Mouse (Mus musculus): ENCODE results near the gene Zfp655. TPM values are rescaled to one million over a fixed set of nuclear protein-coding genes. Genes with fewer than 3 reads are reported as not detected.
A peak's percentile ranks its signal among the peaks of the same experiment; 100 is the strongest.
"Not testable (repeated sequence)": the region's sequence is repeated elsewhere in the genome, so short reads cannot be mapped to it uniquely, and the experiment has no call there.

The Zfp655 gene
- polyA plus RNA-seq, 1 experiment, result 34.4 TPM

DNA sequence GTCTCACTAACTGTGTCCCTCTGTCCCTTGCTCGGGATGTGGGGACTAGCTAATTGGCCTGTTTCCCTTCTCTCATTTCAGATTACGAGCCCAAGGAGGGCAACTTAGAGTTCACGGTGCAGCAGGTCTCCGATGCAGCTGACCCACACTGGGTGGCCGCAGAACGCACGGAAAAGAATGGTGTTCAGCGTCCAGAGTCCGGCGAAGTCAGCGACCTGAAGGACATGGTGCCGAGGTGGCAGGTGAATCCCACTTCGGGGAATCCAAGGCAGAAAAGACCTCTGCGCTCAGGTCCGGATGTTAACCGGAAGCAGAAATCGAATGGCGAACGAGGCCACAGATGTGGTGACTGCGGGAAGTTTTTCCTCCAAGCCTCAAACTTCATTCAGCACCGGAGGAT, 13.3 kb upstream of the Zfp655 start:
- Histone ChIP-seq H3K4me3 (ENCODE audit: insufficient read depth, low read length) (no peak overlapping the region), H3K27ac (ENCODE audit: insufficient read depth, low read length) (no peak overlapping the region), H3K4me1 (ENCODE audit: control insufficient read depth, insufficient read depth, low read length) (no peaks in the 10 kb centered on the region)
- TF ChIP-seq POLR2A (IDR thresholded peaks at IDR 0.05; ENCODE audit: low read depth, low read length) (no peak), CTCF (IDR thresholded peaks at IDR 0.05; ENCODE audit: borderline replicate concordance, insufficient read depth, low read length) (no peak)

DNA sequence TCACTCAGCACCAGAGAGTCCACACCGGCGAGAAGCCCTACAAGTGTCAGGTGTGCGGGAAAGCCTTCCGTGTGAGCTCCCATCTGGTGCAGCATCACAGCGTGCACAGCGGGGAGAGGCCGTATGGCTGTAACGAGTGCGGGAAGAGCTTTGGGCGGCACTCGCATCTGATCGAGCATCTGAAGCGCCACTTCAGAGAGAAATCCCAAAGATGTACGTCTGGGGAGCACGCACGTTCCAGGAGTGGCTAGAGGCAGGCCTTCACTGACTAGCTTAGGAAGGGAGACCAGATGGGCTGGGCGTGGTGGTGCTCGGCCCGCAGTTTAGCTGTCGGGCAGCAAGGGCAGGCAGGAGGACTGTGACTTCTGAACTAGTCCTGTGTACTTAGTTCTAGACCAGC, 12.8 kb upstream of the Zfp655 start:
- H3K4me3 ChIP-seq (ENCODE audit: insufficient read depth, low read length), result no peak overlapping the region
- no peak for TF ChIP-seq CTCF (IDR thresholded peaks at IDR 0.05; ENCODE audit: borderline replicate concordance, insufficient read depth, low read length)
- no peak for TF ChIP-seq POLR2A (IDR thresholded peaks at IDR 0.05; ENCODE audit: low read depth, low read length)
- H3K4me1 ChIP-seq (ENCODE audit: control insufficient read depth, insufficient read depth, low read length), result no peaks in the 10 kb centered on the region
- no peak overlapping the region for H3K27ac ChIP-seq (ENCODE audit: insufficient read depth, low read length)

DNA sequence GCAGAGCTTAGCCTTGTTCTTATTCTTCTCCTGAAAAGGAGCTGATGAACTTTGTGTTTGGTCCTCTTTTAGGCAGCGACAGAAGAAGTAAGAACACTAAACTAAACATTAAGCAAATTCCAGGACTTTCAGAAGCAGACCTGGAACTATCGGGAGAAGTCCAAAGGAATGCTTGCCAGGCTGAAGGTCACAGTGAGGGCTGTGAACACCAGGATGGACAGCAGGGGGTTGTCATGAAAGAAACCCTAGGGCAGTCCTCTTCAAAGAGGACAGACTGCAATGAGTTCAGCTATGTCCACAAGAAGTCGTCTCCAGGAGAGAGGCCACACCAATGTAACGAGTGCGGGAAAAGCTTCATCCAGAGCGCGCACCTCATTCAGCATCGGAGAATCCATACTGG, 11.5 kb upstream of the Zfp655 start:
- Histone ChIP-seq H3K27ac (ENCODE audit: insufficient read depth, low read length) (no peak overlapping the region), H3K4me1 (ENCODE audit: control insufficient read depth, insufficient read depth, low read length) (no peaks in the 10 kb centered on the region), H3K4me3 (ENCODE audit: insufficient read depth, low read length) (no peak overlapping the region)
- TF ChIP-seq CTCF (IDR thresholded peaks at IDR 0.05; ENCODE audit: borderline replicate concordance, insufficient read depth, low read length), result no peak
- TF ChIP-seq POLR2A (IDR thresholded peaks at IDR 0.05; ENCODE audit: low read depth, low read length), result no peak

- no peaks in the 10 kb centered on the region for H3K4me1 ChIP-seq (ENCODE audit: control insufficient read depth, insufficient read depth, low read length)
- TF ChIP-seq POLR2A (IDR thresholded peaks at IDR 0.05; ENCODE audit: low read depth, low read length) (no peak), CTCF (IDR thresholded peaks at IDR 0.05; ENCODE audit: borderline replicate concordance, insufficient read depth, low read length) (no peak)
- no peak overlapping the region for H3K27ac ChIP-seq (ENCODE audit: insufficient read depth, low read length)
- H3K4me3 ChIP-seq (ENCODE audit: insufficient read depth, low read length), result no peak overlapping the region
Measured at GRCm38 (mm10) chr5:145222840-145223239, 8.7 kb upstream of the Zfp655 start.

- H3K4me3 ChIP-seq (ENCODE audit: insufficient read depth, low read length), result no peak overlapping the region
- H3K27ac ChIP-seq (ENCODE audit: insufficient read depth, low read length), result no peak overlapping the region
- H3K4me1 ChIP-seq (ENCODE audit: control insufficient read depth, insufficient read depth, low read length), result no peaks in the 10 kb centered on the region
- TF ChIP-seq CTCF (IDR thresholded peaks at IDR 0.05; ENCODE audit: borderline replicate concordance, insufficient read depth, low read length) (no peak), POLR2A (IDR thresholded peaks at IDR 0.05; ENCODE audit: low read depth, low read length) (no peak)
Measured at GRCm38 (mm10) chr5:145223395-145223794, 8.1 kb upstream of the Zfp655 start.

DNA sequence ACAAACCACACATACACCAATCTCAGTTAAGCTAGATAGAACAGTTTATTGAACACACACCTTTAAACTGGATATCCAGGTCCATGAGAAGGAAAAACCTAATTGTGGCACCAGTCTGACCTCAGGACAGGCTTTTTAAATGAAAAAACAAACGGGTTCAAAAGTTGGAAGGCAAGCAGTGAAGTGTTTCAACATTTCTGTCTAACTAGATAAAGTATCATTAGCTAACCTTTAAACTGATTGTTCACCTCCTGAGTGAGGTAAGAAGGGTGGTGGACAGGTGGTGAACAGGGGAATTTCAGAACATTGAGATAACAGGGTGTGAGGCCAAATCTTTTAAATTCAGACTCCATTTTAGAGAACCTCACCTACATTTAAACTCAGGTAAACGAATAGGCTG, 5.1 kb upstream of the Zfp655 start:
- no peak overlapping the region for H3K27ac ChIP-seq (ENCODE audit: insufficient read depth, low read length)
- H3K4me3 ChIP-seq (ENCODE audit: insufficient read depth, low read length), result no peak overlapping the region
- no peaks in the 10 kb centered on the region for H3K4me1 ChIP-seq (ENCODE audit: control insufficient read depth, insufficient read depth, low read length)
- no peak for TF ChIP-seq POLR2A (IDR thresholded peaks at IDR 0.05; ENCODE audit: low read depth, low read length)
- no peak for TF ChIP-seq CTCF (IDR thresholded peaks at IDR 0.05; ENCODE audit: borderline replicate concordance, insufficient read depth, low read length)

- H3K27ac ChIP-seq (ENCODE audit: insufficient read depth, low read length); H3K4me1 ChIP-seq (ENCODE audit: control insufficient read depth, insufficient read depth, low read length); H3K4me3 ChIP-seq (ENCODE audit: insufficient read depth, low read length): not testable (repeated sequence)
Measured at GRCm38 (mm10) chr5:145229283-145229682, 2.2 kb upstream of the Zfp655 start.

DNA sequence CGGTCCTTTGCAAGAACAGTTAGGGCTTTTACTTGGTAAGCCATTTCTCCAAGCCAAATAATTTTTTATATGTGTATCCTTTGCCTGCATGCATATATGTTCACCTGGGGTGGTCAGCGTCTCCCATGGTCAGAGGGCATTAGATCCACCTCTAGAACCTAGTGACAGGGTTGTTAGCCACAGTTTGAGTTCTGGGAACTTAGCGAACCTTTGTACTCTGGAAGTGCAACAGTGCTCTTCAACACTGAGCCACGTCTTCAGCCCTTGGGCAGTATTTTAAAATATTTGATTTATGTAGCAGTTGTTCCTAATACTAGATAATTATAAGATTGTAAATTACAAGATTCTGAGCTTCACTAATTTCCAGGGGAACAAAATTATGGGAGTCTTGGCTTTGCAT, 874 bp upstream of the Zfp655 start:
- no peak overlapping the region for H3K27ac ChIP-seq (ENCODE audit: insufficient read depth, low read length)
- TF ChIP-seq POLR2A (IDR thresholded peaks at IDR 0.05; ENCODE audit: low read depth, low read length), result no peak
- no peak for TF ChIP-seq CTCF (IDR thresholded peaks at IDR 0.05; ENCODE audit: borderline replicate concordance, insufficient read depth, low read length)
- H3K4me3 ChIP-seq (ENCODE audit: insufficient read depth, low read length), result no peak overlapping the region
- no peaks in the 10 kb centered on the region for H3K4me1 ChIP-seq (ENCODE audit: control insufficient read depth, insufficient read depth, low read length)

- Histone ChIP-seq H3K27ac (ENCODE audit: insufficient read depth, low read length) (peak overlapping the region; percentile 44), H3K4me3 (ENCODE audit: insufficient read depth, low read length) (peak overlapping the region; percentile 89), H3K4me1 (ENCODE audit: control insufficient read depth, insufficient read depth, low read length) (no peaks in the 10 kb centered on the region)
- TF ChIP-seq CTCF (IDR thresholded peaks at IDR 0.05; ENCODE audit: borderline replicate concordance, insufficient read depth, low read length), result no peak
- TF ChIP-seq POLR2A (IDR thresholded peaks at IDR 0.05; ENCODE audit: low read depth, low read length), result no peak; the same call in 1 of the 2 replicates
Measured at GRCm38 (mm10) chr5:145231893-145232411, 437 bp downstream of the Zfp655 start.

GRCm38 (mm10) chr5:145234636-145235035, 3.1 kb downstream of the Zfp655 start:
- TF ChIP-seq POLR2A (IDR thresholded peaks at IDR 0.05; ENCODE audit: low read depth, low read length), result no peak
- peak; percentile 54; the same call in 1 of the 2 replicates for TF ChIP-seq CTCF (IDR thresholded peaks at IDR 0.05; ENCODE audit: borderline replicate concordance, insufficient read depth, low read length)
- no peak overlapping the region for H3K27ac ChIP-seq (ENCODE audit: insufficient read depth, low read length)
- no peaks in the 10 kb centered on the region for H3K4me1 ChIP-seq (ENCODE audit: control insufficient read depth, insufficient read depth, low read length)
- H3K4me3 ChIP-seq (ENCODE audit: insufficient read depth, low read length), result no peak overlapping the region

GRCm38 (mm10) chr5:145249520-145249919, 18.0 kb downstream of the Zfp655 start:
- TF ChIP-seq CTCF (IDR thresholded peaks at IDR 0.05; ENCODE audit: borderline replicate concordance, insufficient read depth, low read length) (no peak), POLR2A (IDR thresholded peaks at IDR 0.05; ENCODE audit: low read depth, low read length) (no peak)

DNA sequence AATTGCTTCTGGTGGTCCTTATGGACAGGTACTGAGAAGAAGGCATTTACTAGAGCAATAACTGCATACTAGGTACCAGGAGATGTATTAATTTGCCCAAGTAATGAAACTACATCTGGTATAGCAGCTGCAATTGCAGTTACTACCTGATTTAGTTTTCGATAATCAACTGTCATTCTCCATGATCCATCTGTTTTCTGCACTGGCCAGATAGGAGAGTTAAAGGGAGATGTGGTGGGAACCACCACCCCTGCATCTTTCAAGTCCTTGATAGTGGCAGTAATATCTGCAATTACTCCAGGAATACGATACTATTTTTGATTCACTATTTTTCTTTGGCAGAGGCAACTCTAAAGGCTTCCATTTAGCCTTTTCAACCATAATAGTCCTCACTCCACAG, 42.1 kb downstream of the Zfp655 start:
- not testable (repeated sequence) for H3K4me3 ChIP-seq (ENCODE audit: insufficient read depth, low read length); H3K4me1 ChIP-seq (ENCODE audit: control insufficient read depth, insufficient read depth, low read length)

More at GRCm38 (mm10) chr5:145249520-145249919, 18.0 kb downstream of the Zfp655 start:
- Histone ChIP-seq H3K27ac (ENCODE audit: insufficient read depth, low read length) (no peak overlapping the region), H3K4me1 (ENCODE audit: control insufficient read depth, insufficient read depth, low read length) (no peaks in the 10 kb centered on the region), H3K4me3 (ENCODE audit: insufficient read depth, low read length) (no peak overlapping the region)

More for the DNA sequence above, 42.1 kb downstream of the Zfp655 start:
- not testable (repeated sequence) for H3K27ac ChIP-seq (ENCODE audit: insufficient read depth, low read length)
